ENCODE assay signal across 8 mouse cellular contexts in the genomic region with DNA sequence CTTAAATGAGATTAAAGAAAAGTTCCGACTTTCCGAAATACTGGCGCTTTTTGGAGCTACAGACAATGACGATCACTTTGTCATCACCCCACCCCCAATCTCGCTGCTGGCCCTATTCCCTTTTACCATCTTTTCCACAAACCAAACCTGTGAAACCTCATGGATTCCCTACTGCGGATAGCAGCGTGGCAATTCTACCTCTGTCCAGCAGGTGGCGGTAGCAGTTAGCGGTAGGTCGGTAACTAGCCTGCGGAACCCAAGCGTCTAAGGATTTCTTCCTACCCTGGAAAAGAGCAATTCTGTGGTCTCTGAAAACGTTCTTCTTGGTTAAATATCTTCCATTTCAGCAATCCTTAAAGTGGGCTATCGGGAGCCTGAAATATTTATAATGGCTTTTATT. TPM values are rescaled to one million over a fixed set of nuclear protein-coding genes. Genes with fewer than 3 reads are reported as not detected.
A peak's percentile ranks its signal among the peaks of the same experiment; 100 is the strongest.
DNase-seq lines count a peak whose midpoint lies in the region; ATAC-seq and TF ChIP-seq lines count a peak whose summit lies in the region.

No protein-coding gene starts in this region.

- no peak for TF ChIP-seq POLR2A in thymus, adult 2 months (IDR thresholded peaks at IDR 0.05; ENCODE audit: control insufficient read depth, extremely low read depth, insufficient read depth, low read length, poor library complexity)

- 8% methylated on average over 14 of the region's 14 CpGs for WGBS in midbrain, embryonic 10.5 days
- 4% methylated on average over 14 of the region's 14 CpGs for WGBS in midbrain, embryonic 13.5 days
- 6% methylated on average over 14 of the region's 14 CpGs for WGBS in thymus, adult 2 months

- H3K9ac ChIP-seq in midbrain, embryonic 13.5 days (replicated peaks) = no peak overlapping the region

- H3K9me3 ChIP-seq in midbrain, embryonic 10.5 days (replicated peaks) = no peaks in the 10 kb centered on the region
- no peaks in the 10 kb centered on the region for H3K9me3 ChIP-seq in midbrain, embryonic 13.5 days

- intact Hi-C loops in heart, postnatal 36 days (cut with DNase I) = loop anchor here (1.0 to 5.0 kb wide), 3 partner anchors 29 to 285 kb away; partner anchors contain the start of gene Stpg1

- peaks cover 9% of the 10 kb centered on the region for H3K4me1 ChIP-seq in midbrain, embryonic 10.5 days
- H3K4me1 ChIP-seq in midbrain, embryonic 13.5 days (replicated peaks) = 0 out of 2 replicates have a peak, but pooled peaks cover 3% of the 10 kb centered on the region
- peaks cover 2% of the 10 kb centered on the region for H3K4me1 ChIP-seq in thymus, adult 2 months (replicated peaks; ENCODE audit: control insufficient read depth, insufficient read depth, low read length)

- peak; percentile 79 for DNase-seq in midbrain, embryonic 10.5 days (ENCODE audit: low spot score)
- DNase-seq in adrenal gland, postnatal 10 days = peak; percentile 84
- DNase-seq in embryo, embryonic 11 days = peak; percentile 85
- DNase-seq in heart, postnatal 36 days = peak; percentile 70 to 78
- peak; percentile 51 to 60 for DNase-seq in layer of hippocampus, postnatal 36 days
- peak; percentile 91 for DNase-seq in naive thymus-derived CD4-positive, alpha-beta T cell, adult 2 months (ENCODE audit: low read depth)
- peak; percentile 61 for DNase-seq in thymus, adult 2 months

- no peak overlapping the region for H3K4me3 ChIP-seq in midbrain, embryonic 10.5 days
- no peak overlapping the region for H3K4me3 ChIP-seq in midbrain, embryonic 13.5 days (replicated peaks)
- no peak overlapping the region for H3K4me3 ChIP-seq in thymus, adult 2 months (ENCODE audit: control insufficient read depth, insufficient read depth, low read length)

- H3K4me2 ChIP-seq in midbrain, embryonic 13.5 days (replicated peaks) = no peak overlapping the region

- peaks cover 9% of the 10 kb centered on the region for H3K27me3 ChIP-seq in midbrain, embryonic 10.5 days (ENCODE audit: low read depth, poor library complexity, severe bottlenecking)
- peaks cover 7% of the 10 kb centered on the region; the same call in 1 of the 2 replicates for H3K27me3 ChIP-seq in midbrain, embryonic 13.5 days
- no peaks in the 10 kb centered on the region for H3K27me3 ChIP-seq in thymus, adult 2 months (ENCODE audit: control insufficient read depth, insufficient read depth, low read length)

- peak; percentile 82; the same call in 1 of the 2 replicates for TF ChIP-seq CTCF in thymus, adult 2 months (IDR thresholded peaks at IDR 0.05; ENCODE audit: borderline replicate concordance, control insufficient read depth, extremely low read depth, insufficient read depth, low read length, poor library complexity)

- no peaks in the 10 kb centered on the region for H3K36me3 ChIP-seq in midbrain, embryonic 10.5 days
- no peaks in the 10 kb centered on the region for H3K36me3 ChIP-seq in midbrain, embryonic 13.5 days
- no peaks in the 10 kb centered on the region for H3K36me3 ChIP-seq in thymus, adult 2 months (ENCODE audit: control insufficient read depth, insufficient read depth, low read length)

- no peak for ATAC-seq in midbrain, embryonic 13.5 days

- H3K27ac ChIP-seq in midbrain, embryonic 10.5 days (replicated peaks) = no peak overlapping the region
- no peak overlapping the region for H3K27ac ChIP-seq in midbrain, embryonic 13.5 days
- H3K27ac ChIP-seq in thymus, adult 2 months (ENCODE audit: control insufficient read depth, insufficient read depth, low read length) = no peak overlapping the region

RNA-seq across cellular contexts. Expression of gene Ncmap, which starts 15.7 kb away (rescaled TPM):
- 0.36 and 0.57 TPM in 2 replicates for polyA plus RNA-seq in midbrain, embryonic 10.5 days (2016; fragmentation: Nextera tagmentation; extraction: Ambion mirVana)
- polyA plus RNA-seq in midbrain, embryonic 13.5 days (2015; fragmentation: Nextera tagmentation; extraction: Ambion mirVana) = 0.63 and 0.93 TPM in 2 replicates
- total RNA-seq in adrenal gland, postnatal 10 days (2021) = under 1 TPM; 0.63 to 0.73 TPM
- under 1 TPM in 1 of 2 experiments, not detected in 1; 0.33 TPM for total RNA-seq in heart, postnatal 36 days (2021)
- total RNA-seq in layer of hippocampus, postnatal 36 days (2021) = under 1 TPM; 0.47 to 0.56 TPM
- 0.96 and 2.0 TPM in 2 replicates for polyA plus RNA-seq in thymus, adult 2 months (2012; rRNA removed)

RNA-seq across cellular contexts. Expression of gene Srrm1, which starts 29.2 kb away (rescaled TPM):
- polyA plus RNA-seq in midbrain, embryonic 10.5 days (2016; fragmentation: Nextera tagmentation; extraction: Ambion mirVana) = 222 and 230 TPM in 2 replicates
- 211 and 246 TPM in 2 replicates for polyA plus RNA-seq in midbrain, embryonic 13.5 days (2015; fragmentation: Nextera tagmentation; extraction: Ambion mirVana)
- 100 to 1,000 TPM; 104 to 137 TPM for total RNA-seq in adrenal gland, postnatal 10 days (2021)
- total RNA-seq in heart, postnatal 36 days (2021) = 10 to 100 TPM; 59.1 to 69.9 TPM
- total RNA-seq in layer of hippocampus, postnatal 36 days (2021) = 100 to 1,000 TPM; 123 to 143 TPM
- polyA plus RNA-seq in thymus, adult 2 months (2012; rRNA removed) = 41.0 and 50.0 TPM in 2 replicates

RNA-seq across cellular contexts. Expression of gene Rcan3, which starts 51.3 kb away (rescaled TPM):
- 9.4 and 10.3 TPM in 2 replicates for polyA plus RNA-seq in midbrain, embryonic 10.5 days (2016; fragmentation: Nextera tagmentation; extraction: Ambion mirVana)
- polyA plus RNA-seq in midbrain, embryonic 13.5 days (2015; fragmentation: Nextera tagmentation; extraction: Ambion mirVana) = 26.4 and 27.0 TPM in 2 replicates
- total RNA-seq in adrenal gland, postnatal 10 days (2021) = 10 to 100 TPM; 18.0 to 23.0 TPM
- 10 to 100 TPM; 10.8 to 15.0 TPM for total RNA-seq in heart, postnatal 36 days (2021)
- 10 to 100 TPM; 26.8 to 27.5 TPM for total RNA-seq in layer of hippocampus, postnatal 36 days (2021)
- 20.0 and 21.9 TPM in 2 replicates for polyA plus RNA-seq in thymus, adult 2 months (2012; rRNA removed)
